Mouse (Mus musculus) midbrain, embryonic 12.5 days (tissue): Measurements from ENCODE around the gene Ccdc8. TPM values are rescaled to one million over a fixed set of nuclear protein-coding genes. Genes with fewer than 3 reads are reported as not detected.

Experiments used
- ATAC-seq: fragments of 200-750 bp; cut with Nextera tagmentation; 2 replicates; pipeline ENCODE4 v1.8.0; 2017; ENCODE audit warnings: low read depth, moderate TSS enrichment, moderate library complexity; ENCODE audit not compliant: low FRiP score
- H3K27ac ChIP-seq: fragments of 300-500 bp; sonication (generic); replicated peaks from 2 replicates; pipeline ENCODE4 v1.5.1; 2016; ENCODE audit warnings: mild to moderate bottlenecking
- H3K27me3 ChIP-seq: fragments of 300-500 bp; sonication (generic); 2 replicates; pipeline ENCODE4 v1.6.1; 2016; ENCODE audit warnings: mild to moderate bottlenecking
- H3K36me3 ChIP-seq: fragments of 300-500 bp; sonication (generic); 2 replicates; pipeline ENCODE4 v1.6.1; 2016
- H3K4me1 ChIP-seq: fragments of 300-500 bp; sonication (generic); 2 replicates; pipeline ENCODE4 v1.6.1; 2016
- H3K4me2 ChIP-seq: fragments of 300-500 bp; sonication (generic); replicated peaks from 2 replicates; pipeline ENCODE4 v1.6.1; 2016; ENCODE audit warnings: mild to moderate bottlenecking, moderate library complexity
- H3K4me3 ChIP-seq: fragments of 300-500 bp; sonication (generic); 2 replicates; pipeline ENCODE4 v1.5.1; 2016; ENCODE audit warnings: mild to moderate bottlenecking
- H3K9ac ChIP-seq: fragments of 300-500 bp; sonication (generic); replicated peaks from 2 replicates; pipeline ENCODE4 v1.6.1; 2016; ENCODE audit warnings: mild to moderate bottlenecking, moderate library complexity
- H3K9me3 ChIP-seq: fragments of 300-500 bp; sonication (generic); 2 replicates; pipeline ENCODE4 v1.6.1; 2016; ENCODE audit warnings: mild to moderate bottlenecking
- WGBS: fragments of 180-500 bp; shearing (Covaris S2); methylation state at CpG from one replicate; pipeline ENCODE4 v1.1.7; 2016; 5-methylcytosine and 5-hydroxymethylcytosine counted together
- polyA plus RNA-seq: library from polyadenylated mRNA; unstranded; fragments of >200 nt; fragmentation: Nextera tagmentation; extraction: Ambion mirVana; gene quantifications from 2 replicates; pipeline ENCODE4 v1.2.1, GENCODE M21; 2016

Gene Ccdc8
- polyA plus RNA-seq, 1 experiment from 2014 or later = 12.6 TPM

DNA sequence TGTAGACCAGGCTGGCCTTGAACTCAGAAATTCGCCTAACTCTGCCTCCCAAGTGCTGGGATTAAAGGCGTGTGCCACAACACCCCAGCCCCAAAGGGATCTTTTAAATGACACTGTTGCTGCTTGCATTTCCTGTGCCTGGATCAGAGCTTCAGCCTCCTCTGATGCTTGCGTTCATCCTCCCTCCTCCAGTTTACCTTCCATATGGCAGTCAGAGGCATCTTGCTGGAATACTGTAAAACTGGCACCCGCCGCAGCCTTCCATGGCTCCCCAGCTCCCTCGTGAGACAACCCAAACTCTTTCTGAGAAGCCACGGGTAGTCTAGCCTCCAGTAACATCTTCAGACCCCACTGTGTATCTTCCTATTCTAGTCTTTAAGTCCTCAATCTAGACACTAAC is 36.4 kb downstream of the Ccdc8 start:
- no peaks in the 10 kb centered on the region for H3K9me3 ChIP-seq
- H3K4me2 ChIP-seq = no peak overlapping the region
- H3K4me1 ChIP-seq = peaks cover 26% of the 10 kb centered on the region
- H3K27me3 ChIP-seq = no peaks in the 10 kb centered on the region; the same call in 1 of the 2 replicates
- no peak overlapping the region for H3K4me3 ChIP-seq
- no peak overlapping the region for H3K27ac ChIP-seq
- no peak for ATAC-seq
- H3K9ac ChIP-seq = no peak overlapping the region
- 77% methylated on average over 7 of the region's 7 CpGs for WGBS
- peaks cover 10% of the 10 kb centered on the region; the same call in 1 of the 2 replicates for H3K36me3 ChIP-seq

DNA sequence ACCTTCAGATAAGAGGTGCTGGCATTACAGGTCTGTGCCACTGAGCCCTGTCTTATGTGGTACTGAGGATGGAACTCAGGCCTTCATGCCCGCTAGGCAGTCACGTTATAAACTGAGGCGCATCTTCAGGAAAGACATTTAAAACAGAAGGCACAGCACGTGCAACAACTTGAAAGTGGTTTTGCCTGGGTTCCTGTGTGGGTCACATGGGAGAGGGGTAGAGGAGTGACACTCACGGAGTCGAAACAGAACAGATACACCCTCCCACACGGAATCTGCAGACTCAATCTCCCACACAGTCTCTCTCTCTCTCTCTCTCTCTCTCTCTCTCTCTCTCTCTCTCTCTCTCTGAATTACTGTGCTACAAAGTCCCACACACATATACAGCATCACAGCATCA is 37.7 kb downstream of the Ccdc8 start:
- H3K27me3 ChIP-seq = no peaks in the 10 kb centered on the region; the same call in 1 of the 2 replicates
- 81% methylated on average over 7 of the region's 7 CpGs for WGBS
- H3K4me1 ChIP-seq = peaks cover 18% of the 10 kb centered on the region

DNA sequence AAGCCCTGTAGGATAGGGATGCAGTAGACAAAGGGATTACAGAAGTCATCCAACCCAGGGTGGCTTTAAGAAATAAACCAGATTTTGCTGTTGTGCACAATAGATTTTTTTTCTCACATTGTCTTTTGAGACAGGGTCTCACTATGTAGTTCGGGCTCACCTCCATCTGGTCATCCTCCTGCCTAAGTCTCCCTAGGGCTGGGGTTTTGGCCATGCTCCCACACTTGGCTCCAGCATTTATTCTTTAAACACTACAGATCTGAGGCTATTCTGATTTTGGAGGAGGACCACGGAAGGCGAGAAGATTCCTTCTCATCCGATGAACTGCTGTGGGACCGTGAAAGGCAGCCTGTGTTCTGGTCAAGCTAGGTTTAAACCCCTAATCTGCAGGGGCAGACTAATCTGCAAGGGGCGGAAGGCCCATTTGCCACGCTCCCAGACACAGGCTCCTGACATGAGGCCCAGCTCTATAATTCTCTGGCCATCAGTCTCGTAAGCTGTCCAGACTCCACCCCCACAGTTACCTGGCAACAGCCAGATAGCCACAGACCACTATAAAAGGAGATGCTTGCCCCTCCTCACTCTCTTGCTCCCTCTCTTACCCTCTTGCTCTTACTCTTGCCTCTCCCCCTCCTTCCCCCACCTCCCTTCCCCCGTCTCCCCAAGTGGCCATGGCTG is 45.6 kb downstream of the Ccdc8 start:
- 29% methylated on average over 9 of the region's 9 CpGs for WGBS
- peak; percentile 66 for ATAC-seq
- 0 out of 2 replicates have a peak overlapping the region, but pooled peaks have one; percentile 10 for H3K27ac ChIP-seq
- 0 out of 2 replicates have a peak overlapping the region, but pooled peaks have one; percentile 11 for H3K9ac ChIP-seq
- no peaks in the 10 kb centered on the region for H3K9me3 ChIP-seq
- no peaks in the 10 kb centered on the region for H3K36me3 ChIP-seq
- H3K27me3 ChIP-seq = peaks cover 10% of the 10 kb centered on the region; the same call in 1 of the 2 replicates
- H3K4me3 ChIP-seq = no peak overlapping the region
- no peak overlapping the region for H3K4me2 ChIP-seq
- H3K4me1 ChIP-seq = peaks cover 4% of the 10 kb centered on the region; the same call in 1 of the 2 replicates

More for the DNA sequence above, 37.7 kb downstream of the Ccdc8 start:
- ATAC-seq = no peak
- H3K4me2 ChIP-seq = no peak overlapping the region
- H3K4me3 ChIP-seq = no peak overlapping the region
- H3K9me3 ChIP-seq = no peaks in the 10 kb centered on the region
- no peaks in the 10 kb centered on the region for H3K36me3 ChIP-seq
- no peak overlapping the region for H3K27ac ChIP-seq
- H3K9ac ChIP-seq = no peak overlapping the region

DNA sequence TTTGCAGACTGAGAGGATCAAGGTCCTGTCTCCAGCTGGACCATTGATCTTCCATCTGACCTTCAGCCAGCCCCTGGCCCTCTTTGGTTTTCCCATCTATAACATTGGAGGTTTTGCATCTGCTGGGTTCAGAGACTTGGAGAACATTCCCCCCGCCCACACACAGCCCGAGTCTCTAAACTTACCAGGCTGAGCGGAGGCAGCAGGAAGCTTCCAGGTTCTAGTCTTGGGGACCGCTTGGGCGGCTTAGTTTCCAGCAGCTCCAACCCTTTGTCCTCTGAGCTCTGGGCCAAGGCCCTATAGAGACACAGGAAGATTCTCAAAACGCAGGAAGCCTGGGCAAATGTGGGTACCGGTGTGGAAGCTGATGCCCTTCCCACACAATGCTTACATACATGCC is 46.9 kb downstream of the Ccdc8 start:
- peaks cover 10% of the 10 kb centered on the region; the same call in 1 of the 2 replicates for H3K27me3 ChIP-seq
- no peaks in the 10 kb centered on the region for H3K9me3 ChIP-seq
- H3K36me3 ChIP-seq = no peaks in the 10 kb centered on the region
- no peak overlapping the region for H3K27ac ChIP-seq
- no peak overlapping the region for H3K9ac ChIP-seq
- WGBS = 95% methylated on average over 7 of the region's 7 CpGs
- no peak overlapping the region for H3K4me3 ChIP-seq
- no peak overlapping the region for H3K4me2 ChIP-seq
- H3K4me1 ChIP-seq = peaks cover 4% of the 10 kb centered on the region; the same call in 1 of the 2 replicates
- no peak for ATAC-seq

DNA sequence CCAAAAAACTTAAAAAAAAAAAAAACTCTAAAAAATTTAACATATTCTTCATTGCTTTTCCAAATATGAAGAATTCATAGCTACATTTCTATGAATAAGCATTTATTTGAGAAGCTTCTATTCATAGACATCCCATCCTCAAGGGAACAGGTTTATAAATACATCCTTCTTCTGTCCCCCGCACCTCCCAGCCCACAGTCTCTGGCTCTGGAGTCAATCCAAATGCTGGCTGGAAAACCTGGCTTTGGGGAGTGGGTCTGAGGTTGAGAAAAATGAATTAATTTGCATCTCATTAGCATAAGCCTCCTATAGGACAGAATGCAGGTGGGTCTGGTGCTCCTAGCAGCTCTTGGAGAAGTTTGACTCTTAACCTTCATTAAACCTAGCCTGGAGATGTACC is 53.2 kb downstream of the Ccdc8 start:
- Histone ChIP-seq H3K4me3 (no peak overlapping the region), H3K9ac (no peak overlapping the region), H3K4me1 (no peaks in the 10 kb centered on the region), H3K9me3 (no peaks in the 10 kb centered on the region), H3K27ac (no peak overlapping the region), H3K27me3 (no peaks in the 10 kb centered on the region), H3K36me3 (no peaks in the 10 kb centered on the region), H3K4me2 (no peak overlapping the region)
- 83% methylated on average over 1 of the region's 1 CpGs for WGBS
- no peak for ATAC-seq

Other genes starting within 250 kb of the Ccdc8 start
- gene Slc1a5, start 211.4 kb upstream of the Ccdc8 start, polyA plus RNA-seq = 33.3 and 33.6 TPM in 2 replicates
- gene Strn4, start 176.8 kb upstream of the Ccdc8 start, polyA plus RNA-seq = 191 and 196 TPM in 2 replicates
- gene Fkrp, start 176.0 kb upstream of the Ccdc8 start, polyA plus RNA-seq = 36.9 and 41.2 TPM in 2 replicates
- 10.2 and 12.0 TPM in 2 replicates for gene Prkd2, start 149.8 kb upstream of the Ccdc8 start, polyA plus RNA-seq
- gene Dact3, start 117.4 kb upstream of the Ccdc8 start, polyA plus RNA-seq = 4.7 and 6.2 TPM in 2 replicates
- gene Gng8, start 100.9 kb upstream of the Ccdc8 start, polyA plus RNA-seq = 12.1 and 26.0 TPM in 2 replicates
- gene Ptgir, start 86.2 kb upstream of the Ccdc8 start, polyA plus RNA-seq = 1.1 and 1.2 TPM in 2 replicates
- gene Calm3, start 68.6 kb upstream of the Ccdc8 start, polyA plus RNA-seq = 223 and 224 TPM in 2 replicates
- 49.3 and 55.3 TPM in 2 replicates for gene Pnmal2, start 48.0 kb upstream of the Ccdc8 start, polyA plus RNA-seq
- 28.8 and 34.8 TPM in 2 replicates for gene Pnmal1, start 33.0 kb upstream of the Ccdc8 start, polyA plus RNA-seq
- gene Gm42372, start 9.6 kb upstream of the Ccdc8 start, polyA plus RNA-seq = 1.7 and 1.8 TPM in 2 replicates
- 102 TPM in 2 replicates for gene Ppp5c, start 35.2 kb downstream of the Ccdc8 start, polyA plus RNA-seq
- 4.9 and 5.1 TPM in 2 replicates for gene Hif3a, start 69.7 kb downstream of the Ccdc8 start, polyA plus RNA-seq
- gene Psg16, start 81.3 kb downstream of the Ccdc8 start, polyA plus RNA-seq = 0.21 and 0.23 TPM in 2 replicates
- gene Ceacam3, start 157.6 kb downstream of the Ccdc8 start, polyA plus RNA-seq = not detected in 2 replicates
- not detected in 2 replicates for gene Psg29, start 210.8 kb downstream of the Ccdc8 start, polyA plus RNA-seq